Mouse (Mus musculus) neural tube, embryonic 11.5 days (tissue): ENCODE measurements at regions not wholly inside any gene's neighbourhood (a gene's known extent, or its start where the extent isn't known, plus 50 kb on each side); places are given as distances from the start of the nearest gene placed in this dataset.
"Not testable (repeated sequence)": the region's sequence is repeated elsewhere in the genome, so short reads cannot be mapped to it uniquely, and the experiment has no call there.

Experiments
- ATAC-seq: fragments of 200-750 bp; cut with Nextera tagmentation; 2 replicates; pipeline ENCODE4 v1.8.0; 2017; ENCODE audit warnings: moderate number of reproducible peaks, mild to moderate bottlenecking, moderate TSS enrichment, moderate library complexity; ENCODE audit not compliant: insufficient read depth, low FRiP score, low TSS enrichment
- DNase-seq: peaks from one replicate; pipeline ENCODE4 v3.0.0-alpha.2; 2015; ENCODE audit warnings: low spot score
- H3K27ac ChIP-seq: fragments of 300-500 bp; sonication (generic); 2 replicates; pipeline ENCODE4 v1.5.1; 2014; ENCODE audit warnings: low read depth, mild to moderate bottlenecking, low read length
- H3K27me3 ChIP-seq: fragments of 300-500 bp; sonication (generic); 2 replicates; pipeline ENCODE4 v1.6.1; 2014; ENCODE audit warnings: mild to moderate bottlenecking, low read length, mixed read lengths; ENCODE audit not compliant: control insufficient read depth, insufficient read depth
- H3K36me3 ChIP-seq: fragments of 300-500 bp; sonication (generic); 2 replicates; pipeline ENCODE4 v1.6.1; 2014; ENCODE audit warnings: mild to moderate bottlenecking, low read length, moderate library complexity, mixed read lengths; ENCODE audit not compliant: control insufficient read depth, insufficient read depth
- H3K4me1 ChIP-seq: fragments of 300-500 bp; sonication (generic); 2 replicates; pipeline ENCODE4 v1.6.1; 2014; ENCODE audit warnings: low read length, mixed read lengths; ENCODE audit not compliant: control insufficient read depth, insufficient read depth
- H3K4me2 ChIP-seq: fragments of 300-500 bp; sonication (generic); 2 replicates; pipeline ENCODE4 v1.6.1; 2014; ENCODE audit warnings: low read depth, mild to moderate bottlenecking, moderate library complexity
- H3K4me3 ChIP-seq: fragments of 300-500 bp; sonication (generic); 2 replicates; pipeline ENCODE4 v1.5.1; 2014; ENCODE audit warnings: low read depth, low read length
- H3K9ac ChIP-seq: fragments of 300-500 bp; sonication (generic); 2 replicates; pipeline ENCODE4 v1.6.1; 2014; ENCODE audit warnings: mild to moderate bottlenecking, low read length
- H3K9me3 ChIP-seq: fragments of 300-500 bp; sonication (generic); 2 replicates; pipeline ENCODE4 v1.6.1; 2016; ENCODE audit warnings: low read length; ENCODE audit not compliant: control insufficient read depth
- WGBS: fragments of 180-500 bp; shearing (Covaris S2); extraction: QIAGEN DNeasy Blood & Tissue Kit; methylation state at CpG from one replicate; pipeline ENCODE4 v1.1.7; 2014; 5-methylcytosine and 5-hydroxymethylcytosine counted together

GRCm38 (mm10) chr15:32781609-32782008, 537.0 kb downstream of the Sema5a start:
- 72% methylated on average over 1 of the region's 1 CpGs for WGBS
- H3K4me1 ChIP-seq, H3K27me3 ChIP-seq, H3K36me3 ChIP-seq, ATAC-seq, H3K4me2 ChIP-seq, DNase-seq, H3K9ac ChIP-seq, H3K27ac ChIP-seq, H3K9me3 ChIP-seq, H3K4me3 ChIP-seq: not testable (repeated sequence)

- H3K27me3 ChIP-seq: no peaks in the 10 kb centered on the region
- H3K9ac ChIP-seq: no peak overlapping the region
- H3K4me2 ChIP-seq: no peak overlapping the region
- H3K4me3 ChIP-seq: no peak overlapping the region
- DNase-seq: no peak
- no peaks in the 10 kb centered on the region for H3K9me3 ChIP-seq
- H3K36me3 ChIP-seq: no peaks in the 10 kb centered on the region
- H3K4me1 ChIP-seq: no peaks in the 10 kb centered on the region
- no peak overlapping the region for H3K27ac ChIP-seq
- no peak for ATAC-seq
- WGBS: 100% methylated on average over 1 of the region's 1 CpGs
These were observed 554.6 kb downstream of the Sema5a start for GRCm38 (mm10) chr15:32799222-32799621.

GRCm38 (mm10) chr15:32810849-32811632, 566.4 kb downstream of the Sema5a start:
- Histone ChIP-seq H3K4me3 (no peak overlapping the region), H3K4me1 (no peaks in the 10 kb centered on the region), H3K9me3 (no peaks in the 10 kb centered on the region), H3K27ac (no peak overlapping the region), H3K27me3 (no peaks in the 10 kb centered on the region), H3K4me2 (no peak overlapping the region), H3K9ac (no peak overlapping the region), H3K36me3 (no peaks in the 10 kb centered on the region)
- WGBS: 86% methylated on average over 2 of the region's 2 CpGs
- no peak for ATAC-seq
- DNase-seq: no peak

DNA sequence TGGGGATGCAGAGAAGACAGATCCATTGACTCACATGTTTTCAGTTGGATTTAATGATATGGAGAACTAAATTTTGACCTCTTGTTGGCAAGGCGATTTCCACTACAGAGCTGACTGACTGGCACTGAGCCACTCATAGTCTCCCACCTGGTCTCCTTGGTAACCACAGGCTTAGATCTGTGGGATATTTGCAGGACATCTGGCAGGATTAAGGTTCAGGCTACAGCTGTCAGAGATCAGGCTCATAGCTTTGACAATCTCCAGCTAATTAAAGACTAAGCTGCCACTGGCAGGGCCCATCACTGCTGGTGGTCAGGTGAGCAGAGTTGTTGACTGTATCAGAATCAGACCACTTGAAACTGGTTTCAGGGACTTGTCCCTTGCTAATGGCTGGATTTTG, 595.4 kb downstream of the Sema5a start:
- WGBS: 86% methylated on average over 1 of the region's 1 CpGs
- H3K4me1 ChIP-seq: no peaks in the 10 kb centered on the region
- no peaks in the 10 kb centered on the region for H3K27me3 ChIP-seq
- no peaks in the 10 kb centered on the region for H3K9me3 ChIP-seq
- H3K27ac ChIP-seq: no peak overlapping the region
- ATAC-seq (no peak), DNase-seq (no peak)
- no peak overlapping the region for H3K4me3 ChIP-seq
- H3K4me2 ChIP-seq: no peak overlapping the region
- no peaks in the 10 kb centered on the region for H3K36me3 ChIP-seq
- H3K9ac ChIP-seq: no peak overlapping the region
